Mouse (Mus musculus): ENCODE measurements around the gene Vrk3. TPM values are rescaled to one million over a fixed set of nuclear protein-coding genes. Genes with fewer than 3 reads are reported as not detected.

Vrk3 gene
- total and polyA plus RNA-seq, 2 experiments from 2014 or later = 18.7 to 31.1 TPM

- no peaks in the 10 kb centered on the region for H3K27me3 ChIP-seq (ENCODE audit: insufficient read depth, low read length)
- no peak overlapping the region for H3K4me3 ChIP-seq (ENCODE audit: low read depth, low read length)
- no peak for TF ChIP-seq CTCF (IDR thresholded peaks at IDR 0.05; ENCODE audit: low read depth)
- H3K9me3 ChIP-seq (ENCODE audit: low read length) = no peaks in the 10 kb centered on the region
- H3K4me2 ChIP-seq (ENCODE audit: low read depth) = no peak overlapping the region
- no peak overlapping the region for H3K27ac ChIP-seq (ENCODE audit: low read depth, low read length)
- no peaks in the 10 kb centered on the region for H3K4me1 ChIP-seq (ENCODE audit: insufficient read depth)
- DNase-seq = no peak
- ATAC-seq = no peak
- H3K36me3 ChIP-seq (ENCODE audit: insufficient read depth) = no peaks in the 10 kb centered on the region
- H3K9ac ChIP-seq = no peak overlapping the region
- 62% methylated on average over 4 of the region's 4 CpGs for WGBS
Measured at GRCm38 (mm10) chr7:44790066-44790465, 41.9 kb downstream of the Vrk3 start.

- Histone ChIP-seq H3K36me3 (ENCODE audit: insufficient read depth) (no peaks in the 10 kb centered on the region), H3K4me1 (ENCODE audit: insufficient read depth) (no peaks in the 10 kb centered on the region), H3K9me3 (ENCODE audit: low read length) (no peaks in the 10 kb centered on the region), H3K27ac (ENCODE audit: low read depth, low read length) (no peak overlapping the region), H3K4me2 (ENCODE audit: low read depth) (no peak overlapping the region), H3K9ac (no peak overlapping the region), H3K27me3 (ENCODE audit: insufficient read depth, low read length) (no peaks in the 10 kb centered on the region), H3K4me3 (ENCODE audit: low read depth, low read length) (no peak overlapping the region)
- no peak for TF ChIP-seq CTCF (IDR thresholded peaks at IDR 0.05; ENCODE audit: low read depth)
- ATAC-seq (no peak), DNase-seq (no peak)
- WGBS = 85% methylated on average over 6 of the region's 6 CpGs
Measured at GRCm38 (mm10) chr7:44792781-44793180, 44.6 kb downstream of the Vrk3 start.

GRCm38 (mm10) chr7:44808927-44809326, 60.7 kb downstream of the Vrk3 start:
- WGBS = 81% methylated on average over 2 of the region's 2 CpGs
- H3K36me3 ChIP-seq (ENCODE audit: insufficient read depth) = 0 out of 2 replicates have a peak, but pooled peaks cover 1% of the 10 kb centered on the region
- DNase-seq (no peak), ATAC-seq (no peak)
- H3K9ac ChIP-seq = no peak overlapping the region
- H3K4me2 ChIP-seq (ENCODE audit: low read depth) = no peak overlapping the region
- no peak overlapping the region for H3K27ac ChIP-seq (ENCODE audit: low read depth, low read length)
- H3K27me3 ChIP-seq (ENCODE audit: insufficient read depth, low read length) = no peaks in the 10 kb centered on the region
- TF ChIP-seq CTCF (IDR thresholded peaks at IDR 0.05; ENCODE audit: low read depth) = no peak
- H3K4me3 ChIP-seq (ENCODE audit: low read depth, low read length) = no peak overlapping the region
- H3K9me3 ChIP-seq (ENCODE audit: low read length) = no peaks in the 10 kb centered on the region
- H3K4me1 ChIP-seq (ENCODE audit: insufficient read depth) = no peaks in the 10 kb centered on the region

GRCm38 (mm10) chr7:44809466-44809865, 61.3 kb downstream of the Vrk3 start:
- Histone ChIP-seq H3K9ac (no peak overlapping the region), H3K4me2 (ENCODE audit: low read depth) (no peak overlapping the region), H3K27me3 (ENCODE audit: insufficient read depth, low read length) (no peaks in the 10 kb centered on the region), H3K9me3 (ENCODE audit: low read length) (no peaks in the 10 kb centered on the region), H3K27ac (ENCODE audit: low read depth, low read length) (no peak overlapping the region), H3K4me3 (ENCODE audit: low read depth, low read length) (no peak overlapping the region), H3K36me3 (ENCODE audit: insufficient read depth) (0 out of 2 replicates have a peak, but pooled peaks cover 4% of the 10 kb centered on the region), H3K4me1 (ENCODE audit: insufficient read depth) (no peaks in the 10 kb centered on the region)
- no peak for TF ChIP-seq CTCF (IDR thresholded peaks at IDR 0.05; ENCODE audit: low read depth)
- no peak for ATAC-seq
- no peak for DNase-seq
- 94% methylated on average over 3 of the region's 3 CpGs for WGBS

- Histone ChIP-seq H3K9me3 (ENCODE audit: low read length) (no peaks in the 10 kb centered on the region), H3K4me3 (ENCODE audit: low read depth, low read length) (no peak overlapping the region), H3K27me3 (ENCODE audit: insufficient read depth, low read length) (no peaks in the 10 kb centered on the region), H3K36me3 (ENCODE audit: insufficient read depth) (0 out of 2 replicates have a peak, but pooled peaks cover 4% of the 10 kb centered on the region), H3K9ac (no peak overlapping the region), H3K4me2 (ENCODE audit: low read depth) (no peak overlapping the region), H3K4me1 (ENCODE audit: insufficient read depth) (0 out of 2 replicates have a peak, but pooled peaks cover 4% of the 10 kb centered on the region), H3K27ac (ENCODE audit: low read depth, low read length) (no peak overlapping the region)
- ATAC-seq = no peak
- no peak for TF ChIP-seq CTCF (IDR thresholded peaks at IDR 0.05; ENCODE audit: low read depth)
- no peak for DNase-seq
- 82% methylated on average over 4 of the region's 4 CpGs for WGBS
Measured at GRCm38 (mm10) chr7:44810365-44810764, 62.2 kb downstream of the Vrk3 start.

GRCm38 (mm10) chr7:44810819-44811557, 62.8 kb downstream of the Vrk3 start:
- Histone ChIP-seq H3K27me3 (ENCODE audit: insufficient read depth, low read length) (no peaks in the 10 kb centered on the region), H3K27ac (ENCODE audit: low read depth, low read length) (no peak overlapping the region), H3K4me2 (ENCODE audit: low read depth) (no peak overlapping the region), H3K4me1 (ENCODE audit: insufficient read depth) (0 out of 2 replicates have a peak, but pooled peaks cover 4% of the 10 kb centered on the region), H3K9ac (no peak overlapping the region), H3K4me3 (ENCODE audit: low read depth, low read length) (no peak overlapping the region), H3K9me3 (ENCODE audit: low read length) (no peaks in the 10 kb centered on the region), H3K36me3 (ENCODE audit: insufficient read depth) (0 out of 2 replicates have a peak, but pooled peaks cover 4% of the 10 kb centered on the region)
- ATAC-seq (no peak), DNase-seq (no peak)
- no peak for TF ChIP-seq CTCF (IDR thresholded peaks at IDR 0.05; ENCODE audit: low read depth)
- WGBS = 90% methylated on average over 7 of the region's 7 CpGs

- Histone ChIP-seq H3K4me3 (ENCODE audit: low read depth, low read length) (no peak overlapping the region), H3K9ac (no peak overlapping the region), H3K4me1 (ENCODE audit: insufficient read depth) (peaks cover 12% of the 10 kb centered on the region), H3K27ac (ENCODE audit: low read depth, low read length) (no peak overlapping the region), H3K9me3 (ENCODE audit: low read length) (no peaks in the 10 kb centered on the region), H3K36me3 (ENCODE audit: insufficient read depth) (0 out of 2 replicates have a peak, but pooled peaks cover 4% of the 10 kb centered on the region), H3K4me2 (ENCODE audit: low read depth) (no peak overlapping the region), H3K27me3 (ENCODE audit: insufficient read depth, low read length) (no peaks in the 10 kb centered on the region)
- no peak for ATAC-seq
- no peak for DNase-seq
- 95% methylated on average over 20 of the region's 20 CpGs for WGBS
- TF ChIP-seq CTCF (IDR thresholded peaks at IDR 0.05; ENCODE audit: low read depth) = no peak
Measured at GRCm38 (mm10) chr7:44812651-44813325, 64.6 kb downstream of the Vrk3 start.
